Mouse (Mus musculus): ENCODE results near the gene Entpd1. TPM values are rescaled to one million over a fixed set of nuclear protein-coding genes. Genes with fewer than 3 reads are reported as not detected.

Gene Entpd1
- polyA plus RNA-seq, 1 experiment: 17.6 TPM

DNA sequence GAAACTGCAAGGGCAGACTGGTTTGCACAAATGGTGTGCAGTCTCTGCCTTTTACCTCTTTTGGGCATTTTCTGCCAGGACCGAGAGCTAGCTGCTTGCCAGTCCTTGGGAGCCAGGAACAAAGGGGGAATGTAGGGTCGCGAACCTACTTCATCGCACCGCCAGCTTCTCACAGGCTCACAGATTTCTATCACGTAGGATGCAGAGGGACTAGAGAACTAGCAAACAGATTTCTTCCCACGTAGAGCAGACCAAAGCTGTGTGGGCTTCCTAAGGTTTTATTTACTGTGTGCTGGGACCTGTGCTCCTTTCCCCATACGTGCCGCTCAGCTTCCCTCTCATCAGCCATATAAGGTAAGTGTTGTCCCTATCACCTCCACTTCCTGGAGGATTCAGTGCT lies 48.3 kb downstream of the Entpd1 start:
- H3K27ac ChIP-seq (ENCODE audit: control insufficient read depth, insufficient read depth, low read depth, low read length, poor library complexity): peak overlapping the region; percentile 77
- peak overlapping the region; percentile 69 for H3K4me3 ChIP-seq (replicated peaks; ENCODE audit: control insufficient read depth, low read depth, low read length)
- TF ChIP-seq CTCF (IDR thresholded peaks at IDR 0.05; ENCODE audit: control insufficient read depth, insufficient read depth, low read length) (no peak), POLR2A (IDR thresholded peaks at IDR 0.05; ENCODE audit: borderline replicate concordance, control insufficient read depth, low read depth, low read length) (no peak)
- WGBS: under 1% methylated on average over 9 of the region's 9 CpGs
- H3K4me1 ChIP-seq (ENCODE audit: control insufficient read depth, insufficient read depth, low read length): peaks cover 1% of the 10 kb centered on the region; the same call in 1 of the 2 replicates

DNA sequence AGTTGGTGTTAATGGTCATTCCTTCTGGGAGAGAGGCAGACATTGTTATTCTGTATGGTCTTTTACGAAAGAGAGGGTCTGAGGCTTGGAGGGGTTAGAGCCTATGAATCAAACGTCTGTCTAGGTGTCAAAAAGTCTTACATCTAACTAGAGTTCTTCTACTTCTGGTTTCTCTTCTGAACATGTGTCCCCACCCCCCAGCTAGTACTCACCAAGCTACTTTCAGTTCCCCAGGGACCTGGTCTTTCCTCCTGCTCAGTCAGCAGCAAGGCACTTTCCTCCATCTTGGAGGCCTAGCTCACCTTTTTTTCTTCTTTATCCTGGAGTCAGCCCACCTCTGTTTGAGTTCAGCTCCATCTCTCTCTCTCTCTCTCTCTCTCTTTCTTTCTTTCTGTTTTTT lies 48.9 kb downstream of the Entpd1 start:
- Histone ChIP-seq H3K4me3 (replicated peaks; ENCODE audit: control insufficient read depth, low read depth, low read length) (peak overlapping the region; percentile 69), H3K27ac (ENCODE audit: control insufficient read depth, insufficient read depth, low read depth, low read length, poor library complexity) (peak overlapping the region; percentile 77; the same call in 1 of the 2 replicates), H3K4me1 (ENCODE audit: control insufficient read depth, insufficient read depth, low read length) (peaks cover 1% of the 10 kb centered on the region; the same call in 1 of the 2 replicates)
- 13% methylated on average over 2 of the region's 2 CpGs for WGBS
- TF ChIP-seq POLR2A (IDR thresholded peaks at IDR 0.05; ENCODE audit: borderline replicate concordance, control insufficient read depth, low read depth, low read length) (no peak), CTCF (IDR thresholded peaks at IDR 0.05; ENCODE audit: control insufficient read depth, insufficient read depth, low read length) (no peak)

DNA sequence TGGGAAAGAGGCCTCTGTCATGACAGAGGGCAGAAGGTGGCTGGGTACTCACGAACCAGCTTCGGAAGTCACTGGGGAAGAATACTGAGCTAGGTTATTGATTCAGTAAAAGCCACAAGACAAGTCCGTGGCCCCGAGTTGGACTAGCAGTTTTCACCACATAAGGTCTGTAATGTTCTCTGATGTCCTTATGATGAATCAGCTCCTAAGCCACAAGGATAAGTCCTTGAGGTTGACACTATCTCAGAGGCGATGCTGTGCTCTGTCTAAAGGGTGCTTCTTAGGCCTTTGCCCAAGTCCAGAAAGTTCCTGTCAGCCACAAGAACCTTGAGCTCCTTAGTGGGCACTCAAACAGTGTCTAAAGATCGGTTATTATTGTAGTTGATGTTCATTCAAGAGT lies 49.7 kb downstream of the Entpd1 start:
- Histone ChIP-seq H3K4me1 (ENCODE audit: control insufficient read depth, insufficient read depth, low read length) (peaks cover 1% of the 10 kb centered on the region; the same call in 1 of the 2 replicates), H3K4me3 (replicated peaks; ENCODE audit: control insufficient read depth, low read depth, low read length) (no peak overlapping the region), H3K27ac (ENCODE audit: control insufficient read depth, insufficient read depth, low read depth, low read length, poor library complexity) (no peak overlapping the region)
- TF ChIP-seq POLR2A (IDR thresholded peaks at IDR 0.05; ENCODE audit: borderline replicate concordance, control insufficient read depth, low read depth, low read length) (no peak), CTCF (IDR thresholded peaks at IDR 0.05; ENCODE audit: control insufficient read depth, insufficient read depth, low read length) (no peak)
- WGBS: 54% methylated on average over 6 of the region's 6 CpGs

DNA sequence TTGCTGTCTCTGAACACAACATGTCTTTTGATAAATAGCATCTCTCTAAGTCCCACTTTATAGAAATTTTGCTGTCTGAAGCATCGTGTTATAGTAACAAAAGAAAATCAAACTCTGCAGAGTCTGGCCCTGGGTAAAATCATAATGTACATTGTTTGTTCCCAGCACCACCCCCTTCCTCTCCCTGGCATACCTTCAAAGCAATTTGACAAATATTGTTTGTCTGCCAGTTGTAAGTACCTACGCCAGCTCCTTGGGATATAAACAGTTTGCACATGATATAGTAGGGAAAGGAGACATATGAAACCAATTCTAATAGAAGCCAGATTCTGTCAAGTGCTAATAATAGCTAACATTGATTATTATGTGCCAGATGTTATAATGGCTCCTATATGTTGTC lies 50.6 kb downstream of the Entpd1 start:
- Histone ChIP-seq H3K4me3 (replicated peaks; ENCODE audit: control insufficient read depth, low read depth, low read length) (no peak overlapping the region), H3K27ac (ENCODE audit: control insufficient read depth, insufficient read depth, low read depth, low read length, poor library complexity) (no peak overlapping the region), H3K4me1 (ENCODE audit: control insufficient read depth, insufficient read depth, low read length) (peaks cover 1% of the 10 kb centered on the region; the same call in 1 of the 2 replicates)
- TF ChIP-seq POLR2A (IDR thresholded peaks at IDR 0.05; ENCODE audit: borderline replicate concordance, control insufficient read depth, low read depth, low read length) (no peak), CTCF (IDR thresholded peaks at IDR 0.05; ENCODE audit: control insufficient read depth, insufficient read depth, low read length) (no peak)
- WGBS: 83% methylated on average over 2 of the region's 2 CpGs

DNA sequence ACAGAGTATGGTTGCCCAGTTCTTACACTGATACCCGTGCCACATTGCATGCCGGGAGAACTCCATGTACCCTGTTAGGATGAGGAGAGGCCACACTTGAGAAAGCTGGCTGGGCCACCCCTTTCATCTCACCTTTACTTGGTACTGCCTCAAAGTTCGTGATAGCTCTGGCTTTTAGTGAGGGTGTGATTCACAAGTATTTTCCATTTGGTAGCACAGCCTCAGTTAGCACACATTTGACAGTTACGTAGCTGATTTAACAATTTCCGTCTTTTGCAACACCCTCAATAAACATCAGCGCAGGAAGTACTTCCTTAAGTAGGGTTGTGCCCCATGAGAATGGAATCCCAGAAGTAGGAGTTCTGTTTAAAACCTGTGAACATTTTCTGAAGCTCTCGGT lies 53.6 kb downstream of the Entpd1 start:
- Histone ChIP-seq H3K4me1 (ENCODE audit: control insufficient read depth, insufficient read depth, low read length) (peaks cover 1% of the 10 kb centered on the region; the same call in 1 of the 2 replicates), H3K27ac (ENCODE audit: control insufficient read depth, insufficient read depth, low read depth, low read length, poor library complexity) (peak overlapping the region; percentile 84), H3K4me3 (replicated peaks; ENCODE audit: control insufficient read depth, low read depth, low read length) (no peak overlapping the region)
- no peak for TF ChIP-seq CTCF (IDR thresholded peaks at IDR 0.05; ENCODE audit: control insufficient read depth, insufficient read depth, low read length)
- whole genome bisulfite sequencing: 54% methylated on average over 7 of the region's 7 CpGs

DNA sequence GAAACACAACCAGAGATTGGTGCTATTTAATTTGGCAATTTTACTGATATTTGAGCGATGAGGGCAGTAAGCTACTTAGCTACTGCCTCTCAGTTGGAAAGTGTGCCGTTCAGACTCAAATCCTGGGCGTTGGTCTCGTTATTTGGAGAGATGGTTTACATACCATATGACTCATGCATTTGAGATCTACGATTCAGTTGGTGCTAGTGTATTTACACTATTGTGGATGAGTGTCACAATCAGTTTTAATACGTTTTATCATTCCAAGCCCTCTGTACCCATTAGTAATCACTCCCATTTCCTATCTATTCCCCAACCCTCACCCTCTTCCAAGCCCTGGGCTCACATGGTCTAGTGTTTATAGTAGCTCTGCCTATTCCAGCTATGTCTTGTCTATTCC lies 54.9 kb downstream of the Entpd1 start:
- Histone ChIP-seq H3K4me1 (ENCODE audit: control insufficient read depth, insufficient read depth, low read length) (peaks cover 1% of the 10 kb centered on the region; the same call in 1 of the 2 replicates), H3K4me3 (replicated peaks; ENCODE audit: control insufficient read depth, low read depth, low read length) (no peak overlapping the region), H3K27ac (ENCODE audit: control insufficient read depth, insufficient read depth, low read depth, low read length, poor library complexity) (no peak overlapping the region)
- WGBS: 74% methylated on average over 6 of the region's 6 CpGs
- TF ChIP-seq CTCF (IDR thresholded peaks at IDR 0.05; ENCODE audit: control insufficient read depth, insufficient read depth, low read length) (no peak), POLR2A (IDR thresholded peaks at IDR 0.05; ENCODE audit: borderline replicate concordance, control insufficient read depth, low read depth, low read length) (no peak)

DNA sequence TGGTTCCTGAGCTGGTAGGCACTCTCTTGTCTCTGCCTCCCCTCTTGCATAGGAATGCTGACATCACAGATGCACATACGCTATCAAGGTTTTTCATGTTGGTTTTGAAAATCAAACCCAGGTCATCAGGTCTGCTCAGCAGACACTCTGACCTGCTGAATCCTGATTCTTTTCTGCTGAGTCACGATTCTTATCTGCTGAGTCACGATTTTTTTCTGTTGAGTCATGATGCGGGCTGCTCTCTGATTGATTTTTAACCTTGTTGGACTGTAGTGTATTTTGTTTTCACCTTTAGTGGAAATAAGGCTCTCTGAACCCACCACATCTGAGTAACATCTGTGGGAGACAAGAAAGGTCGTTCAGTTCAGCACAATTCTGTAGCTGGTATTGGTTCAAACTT lies 63.2 kb downstream of the Entpd1 start:
- TF ChIP-seq CTCF (IDR thresholded peaks at IDR 0.05; ENCODE audit: control insufficient read depth, insufficient read depth, low read length) (no peak), POLR2A (IDR thresholded peaks at IDR 0.05; ENCODE audit: borderline replicate concordance, control insufficient read depth, low read depth, low read length) (no peak)
- no peak overlapping the region for H3K4me3 ChIP-seq (replicated peaks; ENCODE audit: control insufficient read depth, low read depth, low read length)
- no peak overlapping the region for H3K27ac ChIP-seq (ENCODE audit: control insufficient read depth, insufficient read depth, low read depth, low read length, poor library complexity)
- H3K4me1 ChIP-seq (ENCODE audit: control insufficient read depth, insufficient read depth, low read length): peaks cover 5% of the 10 kb centered on the region; the same call in 1 of the 2 replicates
- 71% methylated on average over 5 of the region's 5 CpGs for WGBS

DNA sequence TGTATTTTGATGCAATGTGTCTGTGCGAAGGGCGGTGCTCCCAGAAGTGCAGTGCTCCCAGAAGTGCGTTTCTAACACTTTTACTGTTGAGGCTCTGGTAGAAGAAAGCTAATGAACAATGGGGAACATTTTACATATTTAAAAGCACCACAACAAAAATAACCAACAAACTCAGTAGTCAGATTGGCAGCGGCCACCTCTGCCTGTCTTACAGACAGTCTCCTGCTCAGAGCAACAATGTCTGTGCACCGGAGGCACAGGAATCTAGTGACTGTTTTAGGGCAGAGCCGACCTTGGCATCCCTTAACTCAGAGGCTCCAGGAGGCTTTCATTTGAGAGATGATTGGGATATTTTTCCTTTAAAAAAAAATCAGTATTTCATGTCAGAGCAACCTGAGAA lies 65.9 kb downstream of the Entpd1 start:
- Histone ChIP-seq H3K27ac (ENCODE audit: control insufficient read depth, insufficient read depth, low read depth, low read length, poor library complexity) (peak overlapping the region; percentile 93), H3K4me1 (ENCODE audit: control insufficient read depth, insufficient read depth, low read length) (peaks cover 5% of the 10 kb centered on the region; the same call in 1 of the 2 replicates), H3K4me3 (replicated peaks; ENCODE audit: control insufficient read depth, low read depth, low read length) (no peak overlapping the region)
- no peak for TF ChIP-seq POLR2A (IDR thresholded peaks at IDR 0.05; ENCODE audit: borderline replicate concordance, control insufficient read depth, low read depth, low read length)
- TF ChIP-seq CTCF (IDR thresholded peaks at IDR 0.05; ENCODE audit: control insufficient read depth, insufficient read depth, low read length): no peak
- 78% methylated on average over 6 of the region's 6 CpGs for WGBS
